Mouse (Mus musculus): ENCODE measurements at regions not wholly inside any gene's neighbourhood (a gene's known extent, or its start where the extent isn't known, plus 50 kb on each side); places are given as distances from the start of the nearest gene placed in this dataset.

GRCm38 (mm10) chr10:21490910-21491309, 102.0 kb upstream of the 1700020N01Rik start:
- TF ChIP-seq EP300 (IDR thresholded peaks at IDR 0.05; ENCODE audit: insufficient read depth, low read depth, low read length) (no peak), POLR2A (IDR thresholded peaks at IDR 0.05; ENCODE audit: insufficient read depth, low read depth, low read length) (no peak)

Measured in heart, adult 2 months (tissue).